Mouse (Mus musculus) liver, embryonic 14.5 days (tissue): ENCODE data around the gene Gm38100.

Experiments
- CTCF ChIP-seq: IDR thresholded peaks from 2 replicates; pipeline ENCODE4 v1.5.1; 2016; ENCODE audit warnings: antibody characterized with exemption, low read depth, control low read depth
- EP300 ChIP-seq: IDR thresholded peaks from 2 replicates; pipeline ENCODE4 v1.6.1; 2016; ENCODE audit warnings: antibody characterized with exemption, low read depth

DNA sequence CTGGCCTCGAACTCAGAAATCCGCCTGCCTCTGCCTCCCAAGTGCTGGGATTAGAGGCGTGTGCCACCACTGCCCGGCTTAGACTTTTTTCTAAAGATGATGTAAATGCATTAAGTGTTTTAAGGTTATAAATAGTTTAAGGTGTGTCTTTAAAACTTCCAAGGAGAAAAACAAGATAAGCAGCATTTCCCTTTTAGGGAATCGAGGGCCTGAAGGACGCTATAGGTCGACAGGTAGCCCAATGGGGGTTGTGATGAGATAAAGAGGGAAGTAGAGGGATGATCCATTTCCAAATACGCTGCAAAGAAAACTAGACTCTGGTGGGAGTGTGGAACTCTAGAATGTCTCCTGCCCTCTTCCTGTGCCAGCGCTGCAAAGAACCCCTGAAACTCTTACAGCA, at the start of gene Gm38100:
- TF ChIP-seq CTCF (no peak), EP300 (no peak)
